Mouse (Mus musculus) heart, adult 2 months (tissue): ENCODE data around the gene Baz2a.

Experiments
- CTCF ChIP-seq: fragments of 200-600 bp; IDR thresholded peaks from 2 replicates; pipeline ENCODE4 v1.8.1; 2022; ENCODE audit warnings: antibody characterized with exemption, mild to moderate bottlenecking, moderate library complexity
- EP300 ChIP-seq: fragments of 200-500 bp; IDR thresholded peaks from 2 replicates; pipeline ENCODE4 v1.6.1; 2011; ENCODE audit warnings: low read depth, low read length, control low read depth; ENCODE audit not compliant: insufficient read depth
- POLR2A ChIP-seq: fragments of 200-500 bp; IDR thresholded peaks from 2 replicates; pipeline ENCODE4 v1.6.1; 2011; ENCODE audit warnings: mild to moderate bottlenecking, low read depth, low read length, control low read depth; ENCODE audit not compliant: insufficient read depth

DNA sequence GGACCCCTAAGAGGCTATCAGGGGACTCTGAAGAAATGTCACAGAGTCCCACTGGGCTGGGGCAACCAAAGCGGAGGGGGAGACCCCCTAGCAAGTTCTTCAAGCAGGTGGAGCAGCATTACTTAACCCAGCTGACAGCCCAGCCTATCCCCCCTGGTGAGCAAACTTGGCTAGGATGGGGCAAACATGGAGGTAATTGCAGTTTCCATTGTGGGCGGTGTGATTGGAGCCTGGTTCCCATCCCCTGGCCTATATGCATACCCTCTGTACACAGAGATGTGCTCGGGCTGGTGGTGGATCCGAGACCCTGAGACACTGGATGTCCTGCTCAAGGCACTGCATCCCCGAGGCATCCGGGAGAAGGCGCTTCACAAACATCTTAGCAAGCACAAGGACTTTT is 32.5 kb downstream of the Baz2a start:
- TF ChIP-seq POLR2A: no peak
- TF ChIP-seq CTCF: no peak
- TF ChIP-seq EP300: no peak
